Mouse (Mus musculus): Measurements from ENCODE around the gene Cacna1a. TPM values are rescaled to one million over a fixed set of nuclear protein-coding genes. Genes with fewer than 3 reads are reported as not detected.
A peak's percentile ranks its signal among the peaks of the same experiment; 100 is the strongest.

Gene Cacna1a
- polyA plus RNA-seq, 1 experiment from 2014 or later: 20.3 TPM

GRCm38 (mm10) chr8:84389173-84389572 is 933 bp downstream of the Cacna1a start:
- ATAC-seq: no peak
- WGBS: 90% methylated on average over 3 of the region's 3 CpGs
- H3K4me1 ChIP-seq (replicated peaks; ENCODE audit: control insufficient read depth, insufficient read depth, low read length): no peaks in the 10 kb centered on the region
- no peaks in the 10 kb centered on the region for H3K36me3 ChIP-seq (ENCODE audit: control insufficient read depth, insufficient read depth)
- H3K9ac ChIP-seq (replicated peaks; ENCODE audit: low read depth, low read length): no peak overlapping the region
- no peak overlapping the region for H3K4me2 ChIP-seq (ENCODE audit: low read length)
- no peaks in the 10 kb centered on the region for H3K9me3 ChIP-seq (ENCODE audit: control insufficient read depth, low read length)
- no peak overlapping the region for H3K4me3 ChIP-seq (replicated peaks; ENCODE audit: low read length)
- no peak overlapping the region for H3K27ac ChIP-seq (ENCODE audit: low read length)
- no peaks in the 10 kb centered on the region for H3K27me3 ChIP-seq (replicated peaks; ENCODE audit: control insufficient read depth, insufficient read depth, low read length)

GRCm38 (mm10) chr8:84391611-84392010 is 3.4 kb downstream of the Cacna1a start:
- H3K9me3 ChIP-seq (ENCODE audit: control insufficient read depth, low read length): no peaks in the 10 kb centered on the region
- no peak for ATAC-seq
- no peaks in the 10 kb centered on the region for H3K36me3 ChIP-seq (ENCODE audit: control insufficient read depth, insufficient read depth)
- no peaks in the 10 kb centered on the region for H3K27me3 ChIP-seq (replicated peaks; ENCODE audit: control insufficient read depth, insufficient read depth, low read length)
- no peak overlapping the region for H3K9ac ChIP-seq (replicated peaks; ENCODE audit: low read depth, low read length)
- no peak overlapping the region for H3K4me3 ChIP-seq (replicated peaks; ENCODE audit: low read length)
- H3K4me1 ChIP-seq (replicated peaks; ENCODE audit: control insufficient read depth, insufficient read depth, low read length): no peaks in the 10 kb centered on the region
- WGBS: 83% methylated on average over 5 of the region's 5 CpGs
- H3K27ac ChIP-seq (ENCODE audit: low read length): no peak overlapping the region
- H3K4me2 ChIP-seq (ENCODE audit: low read length): no peak overlapping the region

- no peaks in the 10 kb centered on the region for H3K4me1 ChIP-seq (replicated peaks; ENCODE audit: control insufficient read depth, insufficient read depth, low read length)
- no peak overlapping the region for H3K9ac ChIP-seq (replicated peaks; ENCODE audit: low read depth, low read length)
- H3K4me2 ChIP-seq (ENCODE audit: low read length): no peak overlapping the region
- H3K4me3 ChIP-seq (replicated peaks; ENCODE audit: low read length): no peak overlapping the region
- no peaks in the 10 kb centered on the region for H3K27me3 ChIP-seq (replicated peaks; ENCODE audit: control insufficient read depth, insufficient read depth, low read length)
- 49% methylated on average over 6 of the region's 6 CpGs for WGBS
- no peaks in the 10 kb centered on the region for H3K9me3 ChIP-seq (ENCODE audit: control insufficient read depth, low read length)
- H3K36me3 ChIP-seq (ENCODE audit: control insufficient read depth, insufficient read depth): no peaks in the 10 kb centered on the region
- no peak overlapping the region for H3K27ac ChIP-seq (ENCODE audit: low read length)
- ATAC-seq: no peak
Measured at GRCm38 (mm10) chr8:84395751-84396457, 7.7 kb downstream of the Cacna1a start.

GRCm38 (mm10) chr8:84413886-84414851 is 25.9 kb downstream of the Cacna1a start:
- Histone ChIP-seq H3K4me3 (replicated peaks; ENCODE audit: low read length) (peak overlapping the region; percentile 74), H3K27me3 (replicated peaks; ENCODE audit: control insufficient read depth, insufficient read depth, low read length) (no peaks in the 10 kb centered on the region), H3K4me1 (replicated peaks; ENCODE audit: control insufficient read depth, insufficient read depth, low read length) (peaks cover 20% of the 10 kb centered on the region), H3K36me3 (ENCODE audit: control insufficient read depth, insufficient read depth) (no peaks in the 10 kb centered on the region), H3K4me2 (ENCODE audit: low read length) (peak overlapping the region; percentile 63), H3K9ac (replicated peaks; ENCODE audit: low read depth, low read length) (peak overlapping the region; percentile 80), H3K9me3 (ENCODE audit: control insufficient read depth, low read length) (no peaks in the 10 kb centered on the region), H3K27ac (ENCODE audit: low read length) (peak overlapping the region; percentile 81)
- WGBS: 2% methylated on average over 49 of the region's 72 CpGs
- ATAC-seq: peak; percentile 84

- peak overlapping the region; percentile 80 for H3K9ac ChIP-seq (replicated peaks; ENCODE audit: low read depth, low read length)
- H3K4me2 ChIP-seq (ENCODE audit: low read length): peak overlapping the region; percentile 63
- peak overlapping the region; percentile 81 for H3K27ac ChIP-seq (ENCODE audit: low read length)
- WGBS: under 1% methylated on average over 18 of the region's 20 CpGs
- H3K9me3 ChIP-seq (ENCODE audit: control insufficient read depth, low read length): no peaks in the 10 kb centered on the region
- H3K27me3 ChIP-seq (replicated peaks; ENCODE audit: control insufficient read depth, insufficient read depth, low read length): no peaks in the 10 kb centered on the region
- H3K4me1 ChIP-seq (replicated peaks; ENCODE audit: control insufficient read depth, insufficient read depth, low read length): peaks cover 20% of the 10 kb centered on the region
- H3K36me3 ChIP-seq (ENCODE audit: control insufficient read depth, insufficient read depth): no peaks in the 10 kb centered on the region
- ATAC-seq: no peak
- peak overlapping the region; percentile 74 for H3K4me3 ChIP-seq (replicated peaks; ENCODE audit: low read length)
Measured at GRCm38 (mm10) chr8:84414918-84415317, 26.7 kb downstream of the Cacna1a start.

GRCm38 (mm10) chr8:84415378-84415898 is 27.2 kb downstream of the Cacna1a start:
- Histone ChIP-seq H3K27me3 (replicated peaks; ENCODE audit: control insufficient read depth, insufficient read depth, low read length) (no peaks in the 10 kb centered on the region), H3K27ac (ENCODE audit: low read length) (peak overlapping the region; percentile 79), H3K9ac (replicated peaks; ENCODE audit: low read depth, low read length) (peak overlapping the region; percentile 80), H3K9me3 (ENCODE audit: control insufficient read depth, low read length) (no peaks in the 10 kb centered on the region), H3K4me2 (ENCODE audit: low read length) (peak overlapping the region; percentile 63), H3K4me3 (replicated peaks; ENCODE audit: low read length) (peak overlapping the region; percentile 74), H3K4me1 (replicated peaks; ENCODE audit: control insufficient read depth, insufficient read depth, low read length) (peaks cover 20% of the 10 kb centered on the region), H3K36me3 (ENCODE audit: control insufficient read depth, insufficient read depth) (no peaks in the 10 kb centered on the region)
- peak; percentile 43 for ATAC-seq
- WGBS: under 1% methylated on average over 62 of the region's 64 CpGs

- Histone ChIP-seq H3K9me3 (ENCODE audit: control insufficient read depth, low read length) (no peaks in the 10 kb centered on the region), H3K4me3 (replicated peaks; ENCODE audit: low read length) (peak overlapping the region; percentile 74)
- ATAC-seq: 0 out of 2 replicates have a peak, but pooled peaks have one; percentile 22
Measured at GRCm38 (mm10) chr8:84416041-84416440, 27.8 kb downstream of the Cacna1a start.

GRCm38 (mm10) chr8:84416915-84417314 is 28.7 kb downstream of the Cacna1a start:
- WGBS: 71% methylated on average over 6 of the region's 6 CpGs
- H3K4me1 ChIP-seq (replicated peaks; ENCODE audit: control insufficient read depth, insufficient read depth, low read length): peaks cover 20% of the 10 kb centered on the region
- peak overlapping the region; percentile 74 for H3K4me3 ChIP-seq (replicated peaks; ENCODE audit: low read length)
- peak overlapping the region; percentile 63 for H3K4me2 ChIP-seq (ENCODE audit: low read length)
- no peak overlapping the region for H3K27ac ChIP-seq (ENCODE audit: low read length)
- H3K36me3 ChIP-seq (ENCODE audit: control insufficient read depth, insufficient read depth): no peaks in the 10 kb centered on the region
- H3K9me3 ChIP-seq (ENCODE audit: control insufficient read depth, low read length): no peaks in the 10 kb centered on the region
- H3K27me3 ChIP-seq (replicated peaks; ENCODE audit: control insufficient read depth, insufficient read depth, low read length): no peaks in the 10 kb centered on the region
- ATAC-seq: no peak
- H3K9ac ChIP-seq (replicated peaks; ENCODE audit: low read depth, low read length): no peak overlapping the region; the same call in 1 of the 2 replicates

More at GRCm38 (mm10) chr8:84416041-84416440, 27.8 kb downstream of the Cacna1a start:
- 17% methylated on average over 13 of the region's 14 CpGs for WGBS
- Histone ChIP-seq H3K36me3 (ENCODE audit: control insufficient read depth, insufficient read depth) (no peaks in the 10 kb centered on the region), H3K4me1 (replicated peaks; ENCODE audit: control insufficient read depth, insufficient read depth, low read length) (peaks cover 20% of the 10 kb centered on the region), H3K4me2 (ENCODE audit: low read length) (peak overlapping the region; percentile 63), H3K9ac (replicated peaks; ENCODE audit: low read depth, low read length) (peak overlapping the region; percentile 80), H3K27me3 (replicated peaks; ENCODE audit: control insufficient read depth, insufficient read depth, low read length) (no peaks in the 10 kb centered on the region), H3K27ac (ENCODE audit: low read length) (no peak overlapping the region)

GRCm38 (mm10) chr8:84417840-84418239 is 29.6 kb downstream of the Cacna1a start:
- no peaks in the 10 kb centered on the region for H3K36me3 ChIP-seq (ENCODE audit: control insufficient read depth, insufficient read depth)
- H3K9ac ChIP-seq (replicated peaks; ENCODE audit: low read depth, low read length): no peak overlapping the region
- H3K4me2 ChIP-seq (ENCODE audit: low read length): no peak overlapping the region
- H3K4me1 ChIP-seq (replicated peaks; ENCODE audit: control insufficient read depth, insufficient read depth, low read length): peaks cover 20% of the 10 kb centered on the region
- H3K4me3 ChIP-seq (replicated peaks; ENCODE audit: low read length): no peak overlapping the region
- WGBS: 41% methylated on average over 5 of the region's 5 CpGs
- no peak for ATAC-seq
- H3K27me3 ChIP-seq (replicated peaks; ENCODE audit: control insufficient read depth, insufficient read depth, low read length): no peaks in the 10 kb centered on the region
- no peaks in the 10 kb centered on the region for H3K9me3 ChIP-seq (ENCODE audit: control insufficient read depth, low read length)
- H3K27ac ChIP-seq (ENCODE audit: low read length): no peak overlapping the region
